In genomic region chr19:29704436-29704835, GRCm38 (mm10) we compare ENCODE assay signal across 29 mouse cellular contexts. TPM values are rescaled to one million over a fixed set of nuclear protein-coding genes. Genes with fewer than 3 reads are reported as not detected.
"Had no signal": no experiment of that assay in that cellular context is flagged by ENCODE, and none has a peak within 500 bp of the region (broad histone marks: within the 10 kb centered on the region; RNA-seq: fewer than 3 reads in every experiment).

No protein-coding gene starts in this region.

- H3K4me3 ChIP-seq: lung, embryonic 15.5 days; midbrain, embryonic 10.5 days; midbrain, embryonic 12.5 days; myocyte; neural tube, embryonic 13.5 days; neural tube, embryonic 15.5 days had no signal

- DNase-seq: liver, postnatal 0 days; lung, adult 2 months; lung, postnatal 14 days; lung, postnatal 36 days; midbrain, embryonic 14.5 days; retina, postnatal 1 day; right cerebral cortex, adult 18-20 months; right cerebral cortex, postnatal 25 days; right cerebral cortex, postnatal 4 days; spleen, adult 18-20 months; thymus, adult 18-20 months; thymus, postnatal 14 days; thymus, postnatal 36 days had no signal

- H3K27ac ChIP-seq: lung, embryonic 15.5 days; macrophage; midbrain, embryonic 12.5 days; neural tube, embryonic 13.5 days; neural tube, embryonic 15.5 days had no signal

- H3K27me3 ChIP-seq: midbrain, embryonic 12.5 days; neural tube, embryonic 13.5 days; neural tube, embryonic 15.5 days had no signal

- H3K9me3 ChIP-seq: lung, embryonic 15.5 days; midbrain, embryonic 10.5 days; midbrain, embryonic 12.5 days; neural tube, embryonic 13.5 days; neural tube, embryonic 15.5 days had no signal

- H3K9ac ChIP-seq: liver, postnatal 0 days; lung, embryonic 15.5 days; midbrain, embryonic 12.5 days; neural tube, embryonic 13.5 days; neural tube, embryonic 15.5 days had no signal

- H3K4me1 ChIP-seq: midbrain, embryonic 12.5 days; neural tube, embryonic 13.5 days; neural tube, embryonic 15.5 days had no signal

- H3K36me3 ChIP-seq: lung, embryonic 15.5 days; midbrain, embryonic 10.5 days; midbrain, embryonic 12.5 days; neural tube, embryonic 13.5 days; neural tube, embryonic 15.5 days had no signal

RNA-seq across cellular contexts. Expression of gene Mlana, which starts 6.8 kb away (rescaled TPM):
- total RNA-seq: megakaryocyte progenitor cell, adult 5-6 weeks; megakaryocyte-erythroid progenitor cell, adult 5-6 weeks had no signal
- polyA plus RNA-seq: liver, postnatal 0 days; lung, embryonic 15.5 days; midbrain, embryonic 12.5 days; midbrain, embryonic 14.5 days; midbrain, embryonic 16.5 days; myocyte; neural tube, embryonic 11.5 days; neural tube, embryonic 13.5 days; neural tube, embryonic 15.5 days; small intestine, adult 2 months; stomach, embryonic 14.5 days; stomach, embryonic 16.5 days; testis, adult 2 months; thymus, postnatal 0 days had no signal
